Mouse (Mus musculus) intestine, embryonic 16.5 days (tissue): ENCODE measurements around the gene Mgat4b. TPM values are rescaled to one million over a fixed set of nuclear protein-coding genes. Genes with fewer than 3 reads are reported as not detected.
A peak's percentile ranks its signal among the peaks of the same experiment; 100 is the strongest.

ENCODE experiments used
- ATAC-seq: fragments of 200-750 bp; cut with Nextera tagmentation; 2 replicates; pipeline ENCODE4 v1.8.0; 2017; ENCODE audit warnings: moderate TSS enrichment, moderate library complexity
- H3K27ac ChIP-seq: fragments of 300-500 bp; sonication (generic); 2 replicates; pipeline ENCODE4 v1.5.1; 2014; ENCODE audit warnings: mild to moderate bottlenecking, low read length
- H3K27me3 ChIP-seq: fragments of 300-500 bp; sonication (generic); replicated peaks from 2 replicates; pipeline ENCODE4 v1.6.1; 2014; ENCODE audit warnings: low read length, control low read depth, mixed read lengths; ENCODE audit not compliant: control insufficient read depth, insufficient read depth
- H3K36me3 ChIP-seq: fragments of 300-500 bp; sonication (generic); 2 replicates; pipeline ENCODE4 v1.6.1; 2014; ENCODE audit warnings: low read length, control low read depth; ENCODE audit not compliant: control insufficient read depth, insufficient read depth
- H3K4me1 ChIP-seq: fragments of 300-500 bp; sonication (generic); 2 replicates; pipeline ENCODE4 v1.6.1; 2014; ENCODE audit warnings: low read length, control low read depth, mixed read lengths; ENCODE audit not compliant: control insufficient read depth, insufficient read depth
- H3K4me2 ChIP-seq: fragments of 300-500 bp; sonication (generic); 2 replicates; pipeline ENCODE4 v1.6.1; 2014; ENCODE audit warnings: low read depth, low read length, control low read depth
- H3K4me3 ChIP-seq: fragments of 300-500 bp; sonication (generic); 2 replicates; pipeline ENCODE4 v1.5.1; 2014; ENCODE audit warnings: mild to moderate bottlenecking, low read length
- H3K9ac ChIP-seq: fragments of 300-500 bp; sonication (generic); 2 replicates; pipeline ENCODE4 v1.6.1; 2014; ENCODE audit warnings: low read depth, low read length
- H3K9me3 ChIP-seq: fragments of 300-500 bp; sonication (generic); 2 replicates; pipeline ENCODE4 v1.6.1; 2016; ENCODE audit warnings: low read length, control low read depth; ENCODE audit not compliant: control insufficient read depth
- whole genome bisulfite sequencing: fragments of 180-500 bp; shearing (Covaris S2); extraction: QIAGEN DNeasy Blood & Tissue Kit; methylation state at CpG from one replicate; pipeline ENCODE4 v1.1.7; 2014; 5-methylcytosine and 5-hydroxymethylcytosine counted together
- polyA plus RNA-seq: library from polyadenylated mRNA; unstranded; fragments of >200 nt; fragmentation: Nextera tagmentation; extraction: Ambion mirVana; gene quantifications from 2 replicates; pipeline ENCODE4 v1.2.1, GENCODE M21; 2015

Gene Mgat4b
- polyA plus RNA-seq, 1 experiment from 2014 or later: 8.2 TPM

GRCm38 (mm10) chr11:50178532-50179488 lies 31.9 kb upstream of the Mgat4b start:
- Histone ChIP-seq H3K4me2 (no peak overlapping the region), H3K27me3 (no peaks in the 10 kb centered on the region), H3K9me3 (no peaks in the 10 kb centered on the region), H3K9ac (no peak overlapping the region), H3K4me3 (no peak overlapping the region), H3K36me3 (no peaks in the 10 kb centered on the region), H3K27ac (no peak overlapping the region), H3K4me1 (peaks cover 4% of the 10 kb centered on the region)
- ATAC-seq: no peak
- 75% methylated on average over 5 of the region's 5 CpGs for WGBS

- WGBS: 82% methylated on average over 6 of the region's 6 CpGs
- Histone ChIP-seq H3K4me2 (no peak overlapping the region), H3K9ac (no peak overlapping the region), H3K4me3 (no peak overlapping the region), H3K36me3 (no peaks in the 10 kb centered on the region), H3K27me3 (no peaks in the 10 kb centered on the region), H3K4me1 (no peaks in the 10 kb centered on the region; the same call in 1 of the 2 replicates), H3K27ac (no peak overlapping the region), H3K9me3 (no peaks in the 10 kb centered on the region)
- ATAC-seq: no peak
Measured at GRCm38 (mm10) chr11:50180478-50181231, 30.0 kb upstream of the Mgat4b start.

GRCm38 (mm10) chr11:50182702-50183101 lies 28.0 kb upstream of the Mgat4b start:
- H3K27me3 ChIP-seq: no peaks in the 10 kb centered on the region
- WGBS: 71% methylated on average over 4 of the region's 4 CpGs

GRCm38 (mm10) chr11:50184788-50185187 lies 25.9 kb upstream of the Mgat4b start:
- Histone ChIP-seq H3K4me1 (no peaks in the 10 kb centered on the region), H3K4me3 (no peak overlapping the region), H3K9ac (no peak overlapping the region), H3K9me3 (no peaks in the 10 kb centered on the region), H3K36me3 (no peaks in the 10 kb centered on the region), H3K27ac (no peak overlapping the region), H3K27me3 (no peaks in the 10 kb centered on the region), H3K4me2 (no peak overlapping the region)
- WGBS: 85% methylated on average over 3 of the region's 3 CpGs
- ATAC-seq: no peak

More at GRCm38 (mm10) chr11:50182702-50183101, 28.0 kb upstream of the Mgat4b start:
- ATAC-seq: no peak
- H3K9ac ChIP-seq: no peak overlapping the region
- no peak overlapping the region for H3K4me3 ChIP-seq
- no peaks in the 10 kb centered on the region for H3K9me3 ChIP-seq
- H3K4me2 ChIP-seq: no peak overlapping the region
- no peaks in the 10 kb centered on the region for H3K4me1 ChIP-seq
- H3K27ac ChIP-seq: no peak overlapping the region
- H3K36me3 ChIP-seq: no peaks in the 10 kb centered on the region

GRCm38 (mm10) chr11:50188682-50189081 lies 22.0 kb upstream of the Mgat4b start:
- H3K4me3 ChIP-seq: no peak overlapping the region
- WGBS: 47% methylated on average over 7 of the region's 7 CpGs
- no peak overlapping the region for H3K4me2 ChIP-seq
- no peak overlapping the region for H3K27ac ChIP-seq
- H3K36me3 ChIP-seq: no peaks in the 10 kb centered on the region
- H3K27me3 ChIP-seq: no peaks in the 10 kb centered on the region
- ATAC-seq: 0 out of 2 replicates have a peak, but pooled peaks have one; percentile 42
- no peaks in the 10 kb centered on the region for H3K9me3 ChIP-seq
- no peak overlapping the region for H3K9ac ChIP-seq
- H3K4me1 ChIP-seq: no peaks in the 10 kb centered on the region

GRCm38 (mm10) chr11:50190362-50190761 lies 20.3 kb upstream of the Mgat4b start:
- no peaks in the 10 kb centered on the region for H3K9me3 ChIP-seq
- no peak overlapping the region for H3K4me3 ChIP-seq
- H3K36me3 ChIP-seq: no peaks in the 10 kb centered on the region
- no peak for ATAC-seq
- 55% methylated on average over 4 of the region's 4 CpGs for WGBS
- H3K27me3 ChIP-seq: no peaks in the 10 kb centered on the region
- H3K27ac ChIP-seq: no peak overlapping the region
- H3K4me2 ChIP-seq: no peak overlapping the region
- H3K9ac ChIP-seq: no peak overlapping the region
- H3K4me1 ChIP-seq: no peaks in the 10 kb centered on the region

GRCm38 (mm10) chr11:50192278-50192677 lies 18.4 kb upstream of the Mgat4b start:
- Histone ChIP-seq H3K9ac (no peak overlapping the region), H3K4me2 (no peak overlapping the region), H3K9me3 (no peaks in the 10 kb centered on the region), H3K4me1 (no peaks in the 10 kb centered on the region), H3K36me3 (no peaks in the 10 kb centered on the region), H3K27me3 (no peaks in the 10 kb centered on the region), H3K27ac (no peak overlapping the region), H3K4me3 (no peak overlapping the region)
- 74% methylated on average over 3 of the region's 3 CpGs for WGBS
- ATAC-seq: no peak

- no peaks in the 10 kb centered on the region for H3K27me3 ChIP-seq
- WGBS: 61% methylated on average over 7 of the region's 7 CpGs
Measured at GRCm38 (mm10) chr11:50194070-50194469, 16.6 kb upstream of the Mgat4b start.

GRCm38 (mm10) chr11:50194793-50195192 lies 15.9 kb upstream of the Mgat4b start:
- Histone ChIP-seq H3K27me3 (no peaks in the 10 kb centered on the region), H3K27ac (no peak overlapping the region), H3K4me1 (no peaks in the 10 kb centered on the region), H3K9ac (no peak overlapping the region), H3K9me3 (no peaks in the 10 kb centered on the region), H3K36me3 (peaks cover 11% of the 10 kb centered on the region), H3K4me2 (no peak overlapping the region), H3K4me3 (no peak overlapping the region)
- peak; percentile 70 for ATAC-seq
- 57% methylated on average over 4 of the region's 4 CpGs for WGBS

More at GRCm38 (mm10) chr11:50194070-50194469, 16.6 kb upstream of the Mgat4b start:
- Histone ChIP-seq H3K9me3 (no peaks in the 10 kb centered on the region), H3K27ac (no peak overlapping the region; the same call in 1 of the 2 replicates), H3K9ac (no peak overlapping the region), H3K4me2 (no peak overlapping the region), H3K4me1 (no peaks in the 10 kb centered on the region), H3K4me3 (no peak overlapping the region), H3K36me3 (peaks cover 3% of the 10 kb centered on the region)
- peak; percentile 58 for ATAC-seq
